Mouse (Mus musculus) liver, adult 2 months (tissue): ENCODE results near the gene Chpf.

Source experiments
- CTCF ChIP-seq: fragments of 200-500 bp; IDR thresholded peaks from 2 replicates; pipeline ENCODE4 v1.5.1; 2011; ENCODE audit warnings: low read depth, low read length, control low read depth
- POLR2A ChIP-seq: fragments of 200-500 bp; IDR thresholded peaks from 2 replicates; pipeline ENCODE4 v1.6.1; 2011; ENCODE audit warnings: low read length, control low read depth; ENCODE audit not compliant: insufficient read depth; ENCODE audit errors: extremely low read depth

DNA sequence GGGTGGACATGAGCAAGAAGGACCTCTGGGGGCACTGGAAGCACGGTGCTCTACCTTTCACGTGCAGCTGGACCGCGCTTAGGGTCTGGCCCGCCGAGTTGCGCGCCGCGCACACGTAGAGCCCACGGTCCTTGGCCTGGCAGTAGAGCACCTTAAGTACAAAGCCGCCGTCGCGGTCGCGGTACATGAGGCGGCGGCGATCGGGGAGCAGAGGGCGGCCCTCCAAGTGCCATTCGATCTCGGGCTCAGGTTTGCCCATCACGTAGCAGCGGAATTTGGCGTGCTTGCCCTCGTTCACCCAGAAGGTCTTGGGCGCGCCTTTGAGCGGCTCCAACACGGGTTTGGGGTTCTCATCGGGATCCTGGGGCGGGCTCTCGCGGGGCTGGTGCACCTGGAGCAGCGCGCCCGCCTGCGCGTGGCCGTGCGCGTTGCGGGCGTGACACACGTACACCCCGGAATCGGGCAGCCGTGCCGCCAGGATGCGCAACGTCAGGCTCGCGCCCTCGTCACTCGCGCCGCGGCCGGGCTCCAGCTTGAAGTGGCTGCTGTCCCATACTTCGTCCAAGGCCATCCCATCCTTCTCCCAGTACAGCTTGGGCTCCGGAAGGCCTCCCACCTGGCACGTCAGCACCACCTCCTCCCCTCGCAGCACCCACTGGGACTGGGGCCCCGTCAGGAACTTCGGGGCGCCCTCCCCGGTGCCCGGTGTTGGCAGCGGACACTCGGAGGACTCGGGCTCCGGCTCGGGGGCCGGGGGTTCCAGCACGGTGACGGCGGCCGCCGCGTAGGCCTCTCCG, 26.2 kb upstream of the Chpf start:
- TF ChIP-seq POLR2A (no peak), CTCF (no peak)
